Mouse (Mus musculus) thymus, adult 18-20 months (tissue): ENCODE data around the gene Slc12a8.

Experiments used
- DNase-seq, 2 experiments: peaks; one replicate each; pipeline ENCODE4 v3.0.0; 2022; ENCODE audit warnings: mixed read lengths in 2 of 2

Slc12a8 gene

GRCm38 (mm10) chr16:33704289-33704688 lies 187.2 kb downstream of the Slc12a8 start:
- no peak for DNase-seq

GRCm38 (mm10) chr16:33705258-33705657 lies 188.1 kb downstream of the Slc12a8 start:
- DNase-seq, result no peak

GRCm38 (mm10) chr16:33706111-33706890 lies 189.2 kb downstream of the Slc12a8 start:
- DNase-seq, result no peak

GRCm38 (mm10) chr16:33708031-33708430 lies 190.9 kb downstream of the Slc12a8 start:
- peak; percentile 24 to 31 for DNase-seq

- DNase-seq, result no peak
These were observed 191.7 kb downstream of the Slc12a8 start for GRCm38 (mm10) chr16:33708585-33709397.
